Mouse (Mus musculus): ENCODE measurements around the gene Plekho1. TPM values are rescaled to one million over a fixed set of nuclear protein-coding genes. Genes with fewer than 3 reads are reported as not detected.
A peak's percentile ranks its signal among the peaks of the same experiment; 100 is the strongest.
"Not testable (repeated sequence)": the region's sequence is repeated elsewhere in the genome, so short reads cannot be mapped to it uniquely, and the experiment has no call there.

Plekho1 gene
- polyA plus RNA-seq, 1 experiment = 82.7 TPM

GRCm38 (mm10) chr3:95959082-95959481 lies 36.7 kb downstream of the Plekho1 start:
- no peak for DNase-seq
- H3K4me1 ChIP-seq (ENCODE audit: control insufficient read depth, insufficient read depth, low read length) = no peaks in the 10 kb centered on the region
- TF ChIP-seq CTCF (IDR thresholded peaks at IDR 0.05; ENCODE audit: insufficient read depth, low read length) (no peak), POLR2A (IDR thresholded peaks at IDR 0.05; ENCODE audit: borderline replicate concordance, extremely low read depth, low read depth, low read length) (no peak)
- no peak overlapping the region for H3K4me3 ChIP-seq (replicated peaks; ENCODE audit: extremely low read depth, low read depth, low read length)
- 73% methylated on average over 5 of the region's 5 CpGs for WGBS

- 26% methylated on average over 8 of the region's 8 CpGs for WGBS
- TF ChIP-seq POLR2A (IDR thresholded peaks at IDR 0.05; ENCODE audit: borderline replicate concordance, extremely low read depth, low read depth, low read length) (no peak), CTCF (IDR thresholded peaks at IDR 0.05; ENCODE audit: insufficient read depth, low read length) (no peak)
- Histone ChIP-seq H3K4me1 (ENCODE audit: control insufficient read depth, insufficient read depth, low read length) (no peaks in the 10 kb centered on the region), H3K4me3 (replicated peaks; ENCODE audit: extremely low read depth, low read depth, low read length) (no peak overlapping the region)
- no peak for DNase-seq
Observed at GRCm38 (mm10) chr3:95957359-95958148, 38.2 kb downstream of the Plekho1 start.

DNA sequence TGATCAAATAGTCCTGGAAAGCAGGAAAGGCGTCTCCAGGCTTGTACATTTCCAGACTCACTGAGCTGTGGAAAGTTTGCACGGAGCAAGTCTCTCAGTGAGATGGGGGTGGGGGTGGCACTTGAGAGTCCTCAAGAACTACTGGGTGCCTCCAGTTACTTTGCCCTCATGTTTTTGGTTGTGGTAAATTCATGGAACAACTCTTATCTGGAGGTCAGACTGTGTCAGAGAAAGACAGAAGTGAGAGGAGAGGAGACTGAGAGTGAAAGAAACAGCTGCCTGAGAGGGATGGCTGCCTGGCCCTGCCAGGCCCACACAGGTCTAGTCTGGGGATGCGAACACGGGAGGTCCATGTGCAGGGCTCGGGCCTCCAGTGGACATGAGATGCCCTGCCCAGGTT lies 40.5 kb downstream of the Plekho1 start:
- DNase-seq = no peak
- H3K4me3 ChIP-seq (replicated peaks; ENCODE audit: extremely low read depth, low read depth, low read length) = no peak overlapping the region
- TF ChIP-seq CTCF (IDR thresholded peaks at IDR 0.05; ENCODE audit: insufficient read depth, low read length) (no peak), POLR2A (IDR thresholded peaks at IDR 0.05; ENCODE audit: borderline replicate concordance, extremely low read depth, low read depth, low read length) (no peak)
- 86% methylated on average over 5 of the region's 5 CpGs for WGBS
- H3K4me1 ChIP-seq (ENCODE audit: control insufficient read depth, insufficient read depth, low read length) = no peaks in the 10 kb centered on the region

GRCm38 (mm10) chr3:95954648-95955173 lies 41.1 kb downstream of the Plekho1 start:
- 88% methylated on average over 12 of the region's 12 CpGs for WGBS
- not testable (repeated sequence) for H3K4me1 ChIP-seq (ENCODE audit: control insufficient read depth, insufficient read depth, low read length)

GRCm38 (mm10) chr3:95953522-95953921 lies 42.3 kb downstream of the Plekho1 start:
- DNase-seq = no peak
- Histone ChIP-seq H3K4me3 (replicated peaks; ENCODE audit: extremely low read depth, low read depth, low read length) (no peak overlapping the region), H3K4me1 (ENCODE audit: control insufficient read depth, insufficient read depth, low read length) (no peaks in the 10 kb centered on the region)
- TF ChIP-seq CTCF (IDR thresholded peaks at IDR 0.05; ENCODE audit: insufficient read depth, low read length) (no peak), POLR2A (IDR thresholded peaks at IDR 0.05; ENCODE audit: borderline replicate concordance, extremely low read depth, low read depth, low read length) (no peak)
- WGBS = 66% methylated on average over 3 of the region's 3 CpGs

More at GRCm38 (mm10) chr3:95954648-95955173, 41.1 kb downstream of the Plekho1 start:
- not testable (repeated sequence) for DNase-seq; H3K4me3 ChIP-seq (replicated peaks; ENCODE audit: extremely low read depth, low read depth, low read length)

GRCm38 (mm10) chr3:95953023-95953422 lies 42.8 kb downstream of the Plekho1 start:
- no peak for TF ChIP-seq CTCF (IDR thresholded peaks at IDR 0.05; ENCODE audit: insufficient read depth, low read length)
- TF ChIP-seq POLR2A (IDR thresholded peaks at IDR 0.05; ENCODE audit: borderline replicate concordance, extremely low read depth, low read depth, low read length) = no peak

GRCm38 (mm10) chr3:95951566-95951965 lies 44.2 kb downstream of the Plekho1 start:
- 62% methylated on average over 12 of the region's 12 CpGs for whole genome bisulfite sequencing
- DNase-seq = not testable (repeated sequence)

More at GRCm38 (mm10) chr3:95953023-95953422, 42.8 kb downstream of the Plekho1 start:
- Histone ChIP-seq H3K4me1 (ENCODE audit: control insufficient read depth, insufficient read depth, low read length) (no peaks in the 10 kb centered on the region), H3K4me3 (replicated peaks; ENCODE audit: extremely low read depth, low read depth, low read length) (no peak overlapping the region)
- DNase-seq = no peak

DNA sequence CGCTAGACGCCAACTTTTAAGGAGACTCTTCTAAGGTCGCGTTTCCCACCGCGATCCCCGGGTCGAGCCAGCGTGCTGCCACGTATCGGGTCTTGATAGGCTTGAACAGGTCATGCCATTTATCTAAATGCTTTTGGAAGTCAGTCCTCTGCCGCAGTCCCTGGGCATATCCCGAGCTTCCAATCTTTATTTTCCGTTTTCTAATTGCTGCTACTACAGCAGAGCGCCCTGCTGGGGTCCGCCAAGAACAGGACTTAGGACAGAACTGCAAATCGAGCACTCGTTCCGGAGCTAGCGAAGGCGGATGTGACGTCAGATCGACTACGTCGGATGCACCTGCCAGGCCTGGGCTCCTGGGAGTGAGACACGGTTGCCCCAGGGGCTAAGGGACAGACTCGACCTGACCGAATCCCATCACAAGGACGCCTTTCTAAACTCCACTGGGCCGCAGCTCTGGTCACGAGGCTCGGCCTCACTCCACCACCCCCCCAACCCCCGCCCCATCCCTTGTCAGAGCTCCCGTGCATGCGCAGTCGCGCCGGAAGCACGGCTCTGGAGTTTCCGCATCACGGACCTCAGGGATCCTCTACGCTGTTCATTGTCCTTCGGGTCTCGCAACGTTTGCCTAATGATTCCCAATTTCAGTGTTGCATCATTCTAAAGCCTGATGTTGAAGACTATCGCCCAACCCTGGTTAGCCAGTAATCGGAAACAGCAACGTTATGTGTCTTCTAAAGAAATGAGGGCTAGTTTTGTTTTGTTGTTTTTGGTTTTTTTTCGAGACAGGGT lies 44.8 kb downstream of the Plekho1 start:
- TF ChIP-seq CTCF (IDR thresholded peaks at IDR 0.05; ENCODE audit: insufficient read depth, low read length) (no peak), POLR2A (IDR thresholded peaks at IDR 0.05; ENCODE audit: borderline replicate concordance, extremely low read depth, low read depth, low read length) (peak; percentile 81; the same call in 1 of the 2 replicates)
- 1% methylated on average over 49 of the region's 49 CpGs for WGBS
- H3K4me3 ChIP-seq (replicated peaks; ENCODE audit: extremely low read depth, low read depth, low read length) = peak overlapping the region; percentile 75
- DNase-seq = peak; percentile 93
- H3K4me1 ChIP-seq (ENCODE audit: control insufficient read depth, insufficient read depth, low read length) = no peaks in the 10 kb centered on the region

More at GRCm38 (mm10) chr3:95951566-95951965, 44.2 kb downstream of the Plekho1 start:
- not testable (repeated sequence) for H3K4me1 ChIP-seq (ENCODE audit: control insufficient read depth, insufficient read depth, low read length); H3K4me3 ChIP-seq (replicated peaks; ENCODE audit: extremely low read depth, low read depth, low read length)

DNA sequence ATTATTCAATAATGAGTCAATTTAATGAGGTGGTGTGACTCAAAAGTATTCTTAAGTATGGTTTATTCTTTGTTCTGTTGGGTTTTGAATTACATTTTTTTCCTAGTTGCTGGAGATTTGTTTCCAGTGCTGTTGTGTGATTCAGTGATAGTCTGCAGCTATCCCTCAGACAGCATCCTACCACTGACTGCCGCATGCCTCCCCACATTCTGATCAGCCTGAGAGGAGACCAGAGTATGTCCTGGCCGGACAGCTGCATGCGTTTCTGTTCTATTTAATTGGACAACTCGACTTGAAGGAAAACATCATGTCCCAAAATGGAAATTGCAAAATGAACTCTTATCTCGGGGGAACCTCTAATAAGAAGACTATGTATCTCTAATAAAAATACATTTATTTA lies 47.5 kb downstream of the Plekho1 start:
- TF ChIP-seq POLR2A (IDR thresholded peaks at IDR 0.05; ENCODE audit: borderline replicate concordance, extremely low read depth, low read depth, low read length) = no peak
- H3K4me1 ChIP-seq (ENCODE audit: control insufficient read depth, insufficient read depth, low read length) = no peaks in the 10 kb centered on the region
- H3K4me3 ChIP-seq (replicated peaks; ENCODE audit: extremely low read depth, low read depth, low read length) = no peak overlapping the region
- WGBS = 86% methylated on average over 5 of the region's 5 CpGs
- DNase-seq = no peak

Data from lung, adult 2 months (tissue).